ENCODE assay signal across 8 mouse cellular contexts in the genomic region with DNA sequence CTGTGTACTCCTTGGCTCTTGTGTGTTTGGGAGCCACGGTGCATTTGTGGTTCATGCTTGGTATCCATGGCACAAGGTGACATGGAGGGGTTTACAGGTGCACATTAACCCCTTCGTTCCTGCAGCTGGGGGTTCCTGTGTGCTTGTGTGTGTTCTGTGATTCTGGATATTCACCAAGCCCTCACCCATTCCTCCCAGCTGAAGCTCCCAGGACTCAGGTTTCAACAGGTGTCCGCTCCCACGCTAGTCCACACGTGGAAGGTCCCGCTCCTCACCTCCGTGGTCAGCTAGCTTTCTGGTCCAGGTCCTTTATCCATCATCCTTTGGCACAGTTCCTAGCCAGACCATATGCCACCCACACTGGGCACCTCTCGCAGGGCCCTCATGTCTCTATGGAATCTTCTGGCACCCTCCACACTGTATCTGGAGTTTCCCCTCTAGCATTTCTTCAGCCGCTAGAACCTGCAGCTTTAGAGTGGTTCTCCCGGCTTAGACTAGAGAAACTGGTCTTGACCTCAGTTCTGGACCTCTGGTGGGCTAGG. TPM values are rescaled to one million over a fixed set of nuclear protein-coding genes. Genes with fewer than 3 reads are reported as not detected.
DNase-seq lines count a peak whose midpoint lies in the region; ATAC-seq and TF ChIP-seq lines count a peak whose summit lies in the region.

No protein-coding gene starts in this region.

- H3K27ac ChIP-seq in kidney, embryonic 16.5 days (ENCODE audit: low read length) = peak overlapping the region; percentile 97
- H3K27ac ChIP-seq in embryonic facial prominence, embryonic 12.5 days = peak overlapping the region; percentile 82; the same call in 1 of the 2 replicates
- H3K27ac ChIP-seq in hindbrain, embryonic 16.5 days (ENCODE audit: low read depth, low read length) = no peak overlapping the region

- no peaks in the 10 kb centered on the region for H3K9me3 ChIP-seq in kidney, embryonic 16.5 days (ENCODE audit: low read length)
- no peaks in the 10 kb centered on the region for H3K9me3 ChIP-seq in embryonic facial prominence, embryonic 12.5 days
- no peaks in the 10 kb centered on the region for H3K9me3 ChIP-seq in hindbrain, embryonic 16.5 days (ENCODE audit: control insufficient read depth, low read length)

- peaks cover 34% of the 10 kb centered on the region for H3K27me3 ChIP-seq in kidney, embryonic 16.5 days (ENCODE audit: insufficient read depth, low read length)
- H3K27me3 ChIP-seq in embryonic facial prominence, embryonic 12.5 days = peaks cover 45% of the 10 kb centered on the region
- peaks cover 46% of the 10 kb centered on the region for H3K27me3 ChIP-seq in hindbrain, embryonic 16.5 days (replicated peaks; ENCODE audit: control insufficient read depth, insufficient read depth, low read length)
- no peaks in the 10 kb centered on the region for H3K27me3 ChIP-seq in myocyte (ENCODE audit: control insufficient read depth, insufficient read depth, insufficient read length)

- peak overlapping the region; percentile 90 for H3K9ac ChIP-seq in kidney, embryonic 16.5 days (replicated peaks; ENCODE audit: low read length)
- peak overlapping the region; percentile 77 for H3K9ac ChIP-seq in embryonic facial prominence, embryonic 12.5 days
- H3K9ac ChIP-seq in hindbrain, embryonic 16.5 days (ENCODE audit: low read depth, low read length) = peak overlapping the region; percentile 89

- DNase-seq in kidney, postnatal 14 days = no peak
- no peak for DNase-seq in layer of hippocampus, postnatal 14 days (ENCODE audit: low spot score in 2 of 2)
- DNase-seq in urinary bladder, postnatal 36 days (ENCODE audit: low spot score in 2 of 2) = no peak
- no peak for DNase-seq in embryo, embryonic 11 days

- H3K4me3 ChIP-seq in kidney, embryonic 16.5 days (ENCODE audit: low read length) = peak overlapping the region; percentile 85
- H3K4me3 ChIP-seq in embryonic facial prominence, embryonic 12.5 days = peak overlapping the region; percentile 75
- H3K4me3 ChIP-seq in hindbrain, embryonic 16.5 days (ENCODE audit: low read length) = peak overlapping the region; percentile 72
- H3K4me3 ChIP-seq in myocyte = peak overlapping the region; percentile 84

- TF ChIP-seq POLR2A in myocyte (IDR thresholded peaks at IDR 0.05; ENCODE audit: insufficient read length, low read depth) = no peak

- peak overlapping the region; percentile 39 for H3ac ChIP-seq in myocyte (ENCODE audit: control insufficient read depth, insufficient read length)

- 52% methylated on average over 10 of the region's 10 CpGs for WGBS in kidney, embryonic 16.5 days
- 61% methylated on average over 10 of the region's 10 CpGs for WGBS in embryonic facial prominence, embryonic 12.5 days
- WGBS in hindbrain, embryonic 16.5 days = 63% methylated on average over 10 of the region's 10 CpGs

- peaks cover 59% of the 10 kb centered on the region for H3K4me1 ChIP-seq in kidney, embryonic 16.5 days (ENCODE audit: insufficient read depth, low read length)
- H3K4me1 ChIP-seq in embryonic facial prominence, embryonic 12.5 days = peaks cover 50% of the 10 kb centered on the region
- peaks cover 44% of the 10 kb centered on the region for H3K4me1 ChIP-seq in hindbrain, embryonic 16.5 days (ENCODE audit: control insufficient read depth, insufficient read depth, low read depth, low read length)

- H3K79me2 ChIP-seq in myocyte (ENCODE audit: control insufficient read depth, insufficient read depth) = peaks cover 25% of the 10 kb centered on the region

- H3K36me3 ChIP-seq in kidney, embryonic 16.5 days (ENCODE audit: insufficient read depth, low read length) = peaks cover 22% of the 10 kb centered on the region
- peaks cover 25% of the 10 kb centered on the region for H3K36me3 ChIP-seq in embryonic facial prominence, embryonic 12.5 days
- H3K36me3 ChIP-seq in hindbrain, embryonic 16.5 days (ENCODE audit: control insufficient read depth, insufficient read depth, low read length) = peaks cover 12% of the 10 kb centered on the region
- peaks cover 10% of the 10 kb centered on the region for H3K36me3 ChIP-seq in myocyte (ENCODE audit: control insufficient read depth, insufficient read depth)

- H3K4me2 ChIP-seq in kidney, embryonic 16.5 days (replicated peaks; ENCODE audit: low read depth, low read length) = peak overlapping the region; percentile 92
- H3K4me2 ChIP-seq in embryonic facial prominence, embryonic 12.5 days (replicated peaks) = peak overlapping the region; percentile 66
- peak overlapping the region; percentile 81 for H3K4me2 ChIP-seq in hindbrain, embryonic 16.5 days (ENCODE audit: low read length)
- peak overlapping the region; percentile 96 for H3K4me2 ChIP-seq in myocyte (ENCODE audit: low read depth)

- no peak for ATAC-seq in kidney, embryonic 16.5 days (ENCODE audit: low FRiP score, low TSS enrichment)
- ATAC-seq in embryonic facial prominence, embryonic 12.5 days (ENCODE audit: insufficient number of reproducible peaks, insufficient read depth, low FRiP score, low TSS enrichment) = no peak
- ATAC-seq in hindbrain, embryonic 16.5 days = no peak

TF ChIP-seq in myocyte, 11 proteins besides CTCF, POLR2A, EP300 and RAD21:
- TF ChIP-seq MYOG (IDR thresholded peaks at IDR 0.05; ENCODE audit: control insufficient read depth in 1 of 3, insufficient read depth in 1 of 3, insufficient read length in 2 of 3, low read depth in 2 of 3) = no peak
- TF ChIP-seq USF1 (IDR thresholded peaks at IDR 0.05; ENCODE audit: low read depth) = no peak
- no peak for TF ChIP-seq CEBPB (IDR thresholded peaks at IDR 0.05; ENCODE audit: insufficient read depth, poor library complexity, severe bottlenecking)
- TF ChIP-seq MAX (IDR thresholded peaks at IDR 0.05; ENCODE audit: low read depth) = no peak
- no peak for TF ChIP-seq POLR2AphosphoS2 (IDR thresholded peaks at IDR 0.05; ENCODE audit: insufficient read length, low read depth)
- TF ChIP-seq SRF (IDR thresholded peaks at IDR 0.05; ENCODE audit: control insufficient read depth, insufficient read length, low read depth) = no peak
- no peak for TF ChIP-seq TCF12 (IDR thresholded peaks at IDR 0.05; ENCODE audit: insufficient read depth, poor library complexity, severe bottlenecking)
- no peak for TF ChIP-seq REST (IDR thresholded peaks at IDR 0.05; ENCODE audit: insufficient read depth, insufficient read length)
- no peak for TF ChIP-seq E2F4 (IDR thresholded peaks at IDR 0.05; ENCODE audit: insufficient read depth)
- TF ChIP-seq MYOD1 (IDR thresholded peaks at IDR 0.05; ENCODE audit: control insufficient read depth in 1 of 3, insufficient read length in 2 of 3, low read depth in 2 of 3) = no peak
- no peak for TF ChIP-seq TCF3 (IDR thresholded peaks at IDR 0.05; ENCODE audit: insufficient read length, low read depth)

RNA-seq across cellular contexts. Expression of gene Cd151, which starts 0.5 kb away (rescaled TPM):
- 48.4 and 54.3 TPM in 2 replicates for polyA plus RNA-seq in kidney, embryonic 16.5 days (2015; fragmentation: Nextera tagmentation; extraction: Ambion mirVana)
- 17.0 and 19.6 TPM in 2 replicates for polyA plus RNA-seq in embryonic facial prominence, embryonic 12.5 days (2016; fragmentation: Nextera tagmentation; extraction: Ambion mirVana)
- 23.0 and 24.7 TPM in 2 replicates for polyA plus RNA-seq in hindbrain, embryonic 16.5 days (2015; fragmentation: Nextera tagmentation; extraction: Ambion mirVana)
- 267 TPM for polyA plus RNA-seq in myocyte (2012; fragmentation: generic; extraction: Trizol)
- total RNA-seq in layer of hippocampus, postnatal 14 days (2021) = 10 to 100 TPM; 29.5 to 33.8 TPM

RNA-seq across cellular contexts. Expression of gene Cracr2b, which starts 5.8 kb away (rescaled TPM):
- polyA plus RNA-seq in kidney, embryonic 16.5 days (2015; fragmentation: Nextera tagmentation; extraction: Ambion mirVana) = 23.7 and 24.1 TPM in 2 replicates
- 12.8 and 13.3 TPM in 2 replicates for polyA plus RNA-seq in embryonic facial prominence, embryonic 12.5 days (2016; fragmentation: Nextera tagmentation; extraction: Ambion mirVana)
- polyA plus RNA-seq in hindbrain, embryonic 16.5 days (2015; fragmentation: Nextera tagmentation; extraction: Ambion mirVana) = 7.9 and 10.8 TPM in 2 replicates
- polyA plus RNA-seq in myocyte (2012; fragmentation: generic; extraction: Trizol) = 2.4 TPM
- 1 to 10 TPM; 5.5 to 6.6 TPM for total RNA-seq in layer of hippocampus, postnatal 14 days (2021)

RNA-seq across cellular contexts. Expression of gene Polr2l, which starts 8.3 kb away (rescaled TPM):
- polyA plus RNA-seq in kidney, embryonic 16.5 days (2015; fragmentation: Nextera tagmentation; extraction: Ambion mirVana) = 68.8 and 73.2 TPM in 2 replicates
- polyA plus RNA-seq in embryonic facial prominence, embryonic 12.5 days (2016; fragmentation: Nextera tagmentation; extraction: Ambion mirVana) = 66.2 and 68.9 TPM in 2 replicates
- 72.4 and 75.8 TPM in 2 replicates for polyA plus RNA-seq in hindbrain, embryonic 16.5 days (2015; fragmentation: Nextera tagmentation; extraction: Ambion mirVana)
- polyA plus RNA-seq in myocyte (2012; fragmentation: generic; extraction: Trizol) = 95.1 TPM
- 10 to 100 TPM; 43.9 to 50.4 TPM for total RNA-seq in layer of hippocampus, postnatal 14 days (2021)

RNA-seq across cellular contexts. Expression of gene Tspan4, which starts 8.4 kb away (rescaled TPM):
- polyA plus RNA-seq in kidney, embryonic 16.5 days (2015; fragmentation: Nextera tagmentation; extraction: Ambion mirVana) = 105 and 110 TPM in 2 replicates
- 36.8 and 43.3 TPM in 2 replicates for polyA plus RNA-seq in embryonic facial prominence, embryonic 12.5 days (2016; fragmentation: Nextera tagmentation; extraction: Ambion mirVana)
- 68.3 and 71.0 TPM in 2 replicates for polyA plus RNA-seq in hindbrain, embryonic 16.5 days (2015; fragmentation: Nextera tagmentation; extraction: Ambion mirVana)
- polyA plus RNA-seq in myocyte (2012; fragmentation: generic; extraction: Trizol) = 95.5 TPM
- 10 to 100 TPM; 24.5 to 28.7 TPM for total RNA-seq in layer of hippocampus, postnatal 14 days (2021)

RNA-seq across cellular contexts. Expression of gene Pnpla2, which starts 11.7 kb away (rescaled TPM):
- polyA plus RNA-seq in kidney, embryonic 16.5 days (2015; fragmentation: Nextera tagmentation; extraction: Ambion mirVana) = 47.0 and 51.5 TPM in 2 replicates
- polyA plus RNA-seq in embryonic facial prominence, embryonic 12.5 days (2016; fragmentation: Nextera tagmentation; extraction: Ambion mirVana) = 13.9 and 14.6 TPM in 2 replicates
- 20.0 and 20.9 TPM in 2 replicates for polyA plus RNA-seq in hindbrain, embryonic 16.5 days (2015; fragmentation: Nextera tagmentation; extraction: Ambion mirVana)
- polyA plus RNA-seq in myocyte (2012; fragmentation: generic; extraction: Trizol) = 50.5 TPM
- total RNA-seq in layer of hippocampus, postnatal 14 days (2021) = 10 to 100 TPM; 32.4 to 36.6 TPM
